Mouse (Mus musculus): Measurements from ENCODE around the gene Lsg1. TPM values are rescaled to one million over a fixed set of nuclear protein-coding genes. Genes with fewer than 3 reads are reported as not detected.

Gene Lsg1
- polyA plus RNA-seq, 1 experiment from 2014 or later = 80.7 TPM

DNA sequence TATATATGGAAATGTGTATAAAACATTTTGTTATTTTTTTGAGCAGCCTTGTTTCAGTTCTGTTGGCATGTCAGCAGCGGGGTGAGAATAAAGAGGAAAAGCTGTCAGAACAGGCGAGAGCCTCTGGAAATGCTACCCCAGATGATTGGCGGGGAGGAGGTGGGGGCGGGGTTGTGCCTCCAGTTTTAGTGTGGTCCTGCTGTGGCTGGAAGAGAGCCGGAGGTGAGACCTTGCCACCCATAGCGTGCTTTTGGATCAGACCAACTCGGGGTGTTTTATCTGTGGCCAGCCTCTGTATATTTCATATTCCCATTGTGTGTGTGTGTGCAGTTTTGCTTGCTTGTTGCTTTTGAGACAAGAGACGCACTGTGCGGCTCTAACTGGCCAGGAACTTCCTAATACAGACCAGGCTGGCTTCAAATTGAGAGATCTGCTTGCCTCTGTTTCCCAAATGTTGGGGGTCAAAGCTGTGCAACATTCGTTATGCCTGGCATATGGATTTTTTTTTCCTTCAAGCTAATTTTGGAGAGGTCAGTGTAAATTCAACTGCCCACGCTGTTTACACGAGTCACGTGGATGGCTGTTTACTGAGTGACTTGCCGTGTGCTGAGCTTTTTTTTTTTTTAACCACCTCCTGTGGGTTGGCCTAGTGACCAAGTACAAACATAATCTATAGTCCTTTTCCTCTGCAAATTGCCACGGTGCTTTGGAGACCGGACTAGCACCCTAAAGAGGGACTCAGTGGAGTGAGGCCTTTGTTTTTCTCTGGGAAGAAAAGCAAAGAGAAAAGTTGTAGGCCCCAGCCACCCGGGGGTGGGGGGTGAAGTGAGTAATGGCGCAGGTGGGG lies 15.5 kb upstream of the Lsg1 start:
- Histone ChIP-seq H3K36me3 (ENCODE audit: control insufficient read depth, insufficient read depth, low read length) (no peaks in the 10 kb centered on the region), H3K4me3 (ENCODE audit: low read depth, low read length) (no peak overlapping the region), H3K4me2 (ENCODE audit: low read depth, low read length, severe bottlenecking) (no peak overlapping the region), H3K9ac (ENCODE audit: low read length) (no peak overlapping the region), H3K4me1 (replicated peaks; ENCODE audit: control insufficient read depth, insufficient read depth, low read length) (peaks cover 15% of the 10 kb centered on the region), H3K27me3 (ENCODE audit: control insufficient read depth, insufficient read depth, low read length) (peaks cover 20% of the 10 kb centered on the region), H3K27ac (ENCODE audit: low read depth, low read length) (peak overlapping the region; percentile 25; the same call in 1 of the 2 replicates), H3K9me3 (ENCODE audit: control insufficient read depth, low read length) (no peaks in the 10 kb centered on the region)
- WGBS = 31% methylated on average over 18 of the region's 18 CpGs
- no peak for DNase-seq (ENCODE audit: low spot score)
- no peak for ATAC-seq (replicated peaks; ENCODE audit: low FRiP score)

DNA sequence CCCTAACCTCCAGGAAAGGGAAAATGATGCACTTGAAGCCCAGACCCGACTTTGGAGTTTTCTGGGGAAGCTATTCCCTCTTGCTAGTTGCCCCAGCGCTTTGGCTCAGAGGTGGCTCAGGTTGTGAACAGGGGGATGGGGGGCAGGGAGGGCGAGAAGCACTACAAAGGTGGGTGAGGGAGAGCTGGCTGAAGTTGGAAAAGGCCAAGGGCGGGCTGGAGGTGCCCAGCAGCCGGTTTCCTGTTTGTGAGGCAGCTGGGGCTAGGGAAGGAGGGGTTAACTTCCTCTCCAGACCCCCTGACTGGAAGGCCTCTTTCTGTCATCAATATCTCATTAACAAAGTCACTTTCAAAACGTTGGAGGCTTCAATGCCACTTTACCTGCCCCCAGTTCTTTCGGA lies 14.6 kb upstream of the Lsg1 start:
- 29% methylated on average over 7 of the region's 7 CpGs for WGBS
- Histone ChIP-seq H3K27ac (ENCODE audit: low read depth, low read length) (no peak overlapping the region), H3K36me3 (ENCODE audit: control insufficient read depth, insufficient read depth, low read length) (no peaks in the 10 kb centered on the region), H3K4me2 (ENCODE audit: low read depth, low read length, severe bottlenecking) (peak overlapping the region; percentile 94; the same call in 1 of the 2 replicates), H3K4me1 (replicated peaks; ENCODE audit: control insufficient read depth, insufficient read depth, low read length) (peaks cover 15% of the 10 kb centered on the region), H3K4me3 (ENCODE audit: low read depth, low read length) (0 out of 2 replicates have a peak overlapping the region, but pooled peaks have one; percentile 3), H3K27me3 (ENCODE audit: control insufficient read depth, insufficient read depth, low read length) (peaks cover 20% of the 10 kb centered on the region), H3K9me3 (ENCODE audit: control insufficient read depth, low read length) (no peaks in the 10 kb centered on the region), H3K9ac (ENCODE audit: low read length) (peak overlapping the region; percentile 3; the same call in 1 of the 2 replicates)
- DNase-seq (ENCODE audit: low spot score) (no peak), ATAC-seq (replicated peaks; ENCODE audit: low FRiP score) (no peak)

DNA sequence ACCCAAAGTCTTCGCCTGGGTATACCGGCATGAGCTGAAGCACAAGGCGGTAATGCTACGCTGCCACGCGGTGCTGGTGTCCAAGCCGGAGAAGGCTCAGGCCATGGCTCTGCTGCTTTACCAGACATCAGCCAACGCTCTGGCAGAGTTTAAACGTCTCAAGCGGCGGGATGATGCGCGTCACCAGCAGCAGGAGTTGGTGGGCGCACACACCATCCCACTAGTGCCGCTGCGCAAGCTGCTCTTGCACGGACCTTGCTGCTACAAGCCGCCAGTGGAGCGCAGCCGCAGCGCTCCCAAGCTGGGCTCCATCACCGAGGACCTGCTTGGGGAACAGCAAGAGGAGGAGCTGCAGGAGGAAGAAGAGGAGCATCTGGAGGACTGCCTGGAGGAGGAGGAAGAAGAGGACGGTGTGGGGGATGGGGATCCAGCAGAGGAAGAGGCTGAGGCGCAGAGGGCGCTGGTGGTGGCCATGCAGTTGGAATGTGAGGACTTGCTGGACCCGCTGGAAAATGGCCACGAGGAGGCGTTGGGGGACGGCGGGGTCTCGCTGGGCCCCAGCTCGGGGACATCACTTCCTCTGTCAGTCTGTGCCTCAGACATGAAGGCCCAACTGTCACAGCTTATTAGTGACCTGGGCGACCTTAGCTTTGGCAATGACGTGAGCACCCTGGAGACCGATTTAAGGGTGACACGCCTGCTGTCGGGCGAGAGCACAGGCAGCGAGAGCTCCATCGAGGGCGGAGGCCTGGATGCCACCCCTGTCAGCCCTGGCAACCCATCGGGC lies 13.8 kb upstream of the Lsg1 start:
- WGBS = 9% methylated on average over 42 of the region's 42 CpGs
- no peaks in the 10 kb centered on the region for H3K36me3 ChIP-seq (ENCODE audit: control insufficient read depth, insufficient read depth, low read length)
- DNase-seq (ENCODE audit: low spot score) (peak; percentile 81), ATAC-seq (replicated peaks; ENCODE audit: low FRiP score) (peak; percentile 8; the same call in 1 of the 2 replicates)
- no peak overlapping the region for H3K27ac ChIP-seq (ENCODE audit: low read depth, low read length)
- peaks cover 20% of the 10 kb centered on the region for H3K27me3 ChIP-seq (ENCODE audit: control insufficient read depth, insufficient read depth, low read length)
- H3K4me3 ChIP-seq (ENCODE audit: low read depth, low read length) = peak overlapping the region; percentile 54
- H3K4me1 ChIP-seq (replicated peaks; ENCODE audit: control insufficient read depth, insufficient read depth, low read length) = peaks cover 15% of the 10 kb centered on the region
- H3K9ac ChIP-seq (ENCODE audit: low read length) = peak overlapping the region; percentile 61
- peak overlapping the region; percentile 94 for H3K4me2 ChIP-seq (ENCODE audit: low read depth, low read length, severe bottlenecking)
- H3K9me3 ChIP-seq (ENCODE audit: control insufficient read depth, low read length) = no peaks in the 10 kb centered on the region

DNA sequence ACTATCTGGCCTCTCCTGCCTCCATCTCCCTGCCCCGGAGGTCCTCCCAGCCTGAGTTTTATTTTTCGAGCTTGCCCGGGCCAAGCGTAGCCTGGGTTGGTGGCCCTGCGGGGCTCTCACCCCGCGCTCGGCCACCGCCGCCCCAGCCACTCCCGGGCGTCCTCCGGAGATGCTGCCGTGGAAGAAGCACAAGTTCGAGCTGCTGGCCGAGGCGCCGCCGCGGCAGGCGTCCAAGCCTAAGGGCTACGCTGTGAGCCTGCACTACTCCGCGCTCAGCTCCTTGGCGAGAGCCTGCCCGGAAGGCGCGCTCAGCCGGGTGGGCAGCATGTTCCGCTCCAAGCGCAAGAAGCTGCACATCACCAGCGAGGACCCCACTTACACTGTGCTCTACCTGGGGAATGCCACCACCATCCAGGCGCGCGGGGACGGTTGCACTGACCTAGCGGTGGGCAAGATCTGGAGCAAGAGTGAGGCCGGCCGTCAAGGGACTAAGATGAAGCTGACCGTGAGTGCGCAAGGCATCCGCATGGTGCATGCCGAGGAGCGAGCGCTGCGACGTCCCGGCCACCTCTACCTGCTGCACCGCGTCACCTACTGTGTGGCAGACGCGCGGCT lies 13.1 kb upstream of the Lsg1 start:
- no peak overlapping the region for H3K27ac ChIP-seq (ENCODE audit: low read depth, low read length)
- peak overlapping the region; percentile 54 for H3K4me3 ChIP-seq (ENCODE audit: low read depth, low read length)
- peak; percentile 76 for DNase-seq (ENCODE audit: low spot score)
- no peaks in the 10 kb centered on the region for H3K36me3 ChIP-seq (ENCODE audit: control insufficient read depth, insufficient read depth, low read length)
- peaks cover 17% of the 10 kb centered on the region for H3K4me1 ChIP-seq (replicated peaks; ENCODE audit: control insufficient read depth, insufficient read depth, low read length)
- no peaks in the 10 kb centered on the region for H3K9me3 ChIP-seq (ENCODE audit: control insufficient read depth, low read length)
- peak overlapping the region; percentile 94 for H3K4me2 ChIP-seq (ENCODE audit: low read depth, low read length, severe bottlenecking)
- peak; percentile 14; the same call in 1 of the 2 replicates for ATAC-seq (replicated peaks; ENCODE audit: low FRiP score)
- peak overlapping the region; percentile 61 for H3K9ac ChIP-seq (ENCODE audit: low read length)
- H3K27me3 ChIP-seq (ENCODE audit: control insufficient read depth, insufficient read depth, low read length) = peaks cover 20% of the 10 kb centered on the region
- under 1% methylated on average over 53 of the region's 53 CpGs for WGBS

DNA sequence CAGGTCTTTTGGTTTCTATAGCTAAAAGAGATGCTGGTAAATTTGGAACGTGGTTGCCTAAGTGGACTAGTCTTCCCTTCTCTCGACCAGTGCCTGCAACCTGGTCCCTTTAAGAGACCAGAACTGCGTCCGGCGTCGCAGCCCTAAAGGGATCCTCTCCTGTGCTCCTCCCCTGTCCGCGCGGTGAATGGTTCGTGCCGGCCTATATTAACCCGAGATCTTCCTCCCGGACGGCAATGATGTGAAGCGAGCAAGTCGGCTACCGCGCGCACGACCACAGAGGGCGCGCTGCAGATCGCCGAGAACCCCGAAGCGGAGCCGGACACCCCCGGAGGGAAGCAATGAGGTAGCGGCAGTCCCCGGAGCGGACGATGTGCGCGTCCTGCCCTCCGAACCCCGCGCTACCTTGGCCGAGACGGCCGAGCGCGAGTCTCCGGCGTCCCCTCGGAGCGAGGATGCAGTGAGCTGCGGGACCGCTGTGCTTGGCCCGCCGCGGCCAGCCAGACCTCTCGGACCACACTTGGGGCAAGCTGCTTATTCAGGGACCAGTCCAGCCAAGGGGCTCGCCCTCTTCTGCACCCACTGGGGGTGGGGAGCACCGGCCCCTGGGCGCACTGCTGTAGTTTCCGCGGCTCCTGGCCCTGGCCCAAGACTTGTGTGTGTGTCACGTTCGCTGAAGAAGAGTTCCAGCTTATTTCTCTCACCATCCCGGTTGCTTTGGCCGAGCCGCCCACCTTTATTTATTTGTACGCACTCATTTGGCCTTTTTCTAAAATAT lies 12.3 kb upstream of the Lsg1 start, which contains the start of gene Fam43a:
TSS of gene Fam43a (plus strand) at position 233 of the 778 bp plus-strand sequence.
- Histone ChIP-seq H3K4me3 (ENCODE audit: low read depth, low read length) (peak within 1 kb of the TSS; percentile 54), H3K27me3 (ENCODE audit: control insufficient read depth, insufficient read depth, low read length) (peaks cover 20% of the 10 kb centered on the region), H3K9ac (ENCODE audit: low read length) (peak within 1 kb of the TSS; percentile 61), H3K27ac (ENCODE audit: low read depth, low read length) (no peak within 1 kb of the TSS; the same call in 1 of the 2 replicates), H3K36me3 (ENCODE audit: control insufficient read depth, insufficient read depth, low read length) (no peaks in the 10 kb centered on the region), H3K4me2 (ENCODE audit: low read depth, low read length, severe bottlenecking) (peak within 1 kb of the TSS; percentile 94), H3K4me1 (replicated peaks; ENCODE audit: control insufficient read depth, insufficient read depth, low read length) (peaks cover 17% of the 10 kb centered on the region), H3K9me3 (ENCODE audit: control insufficient read depth, low read length) (no peaks in the 10 kb centered on the region)
- DNase-seq (ENCODE audit: low spot score) (peak; percentile 90), ATAC-seq (replicated peaks; ENCODE audit: low FRiP score) (peak; percentile 82)
- under 1% methylated on average over 55 of the region's 63 CpGs for WGBS

DNA sequence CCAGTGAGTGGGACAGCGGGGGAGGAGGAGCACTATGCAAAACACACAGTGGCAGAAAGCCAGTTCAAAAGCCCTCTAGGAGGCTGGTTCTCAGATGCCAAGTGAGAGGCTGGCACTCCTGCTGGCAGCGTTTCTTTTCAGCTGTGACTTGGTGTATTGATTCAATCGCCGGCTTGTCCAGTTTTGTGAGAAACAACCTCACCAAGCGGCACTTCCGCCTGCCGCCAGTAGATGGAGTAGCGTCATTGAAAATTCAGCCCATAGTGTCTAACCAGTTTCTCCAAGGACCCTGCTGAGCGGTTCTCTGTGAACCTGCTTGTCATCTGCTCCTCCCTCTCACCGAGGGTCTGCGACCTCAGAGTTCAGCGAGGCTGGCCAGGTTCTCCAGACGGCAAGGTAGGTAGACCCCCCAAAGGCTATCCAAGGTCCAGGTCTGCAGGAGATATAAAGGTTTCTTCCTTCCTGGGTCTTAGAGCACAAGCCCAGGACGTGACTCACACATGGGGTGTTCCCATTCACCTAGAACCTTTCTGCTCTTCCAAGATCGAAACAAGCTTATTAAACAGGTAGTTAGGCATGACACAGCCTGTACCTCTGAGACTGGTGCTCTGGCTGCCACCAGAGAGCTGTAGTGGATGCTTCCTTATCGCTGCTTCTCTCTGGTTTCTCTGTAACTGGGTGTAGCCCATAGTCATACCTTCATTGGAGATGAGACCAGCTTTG lies 9.7 kb upstream of the Lsg1 start:
- peak overlapping the region; percentile 34 for H3K4me2 ChIP-seq (ENCODE audit: low read depth, low read length, severe bottlenecking)
- 11% methylated on average over 16 of the region's 16 CpGs for WGBS
- H3K4me3 ChIP-seq (ENCODE audit: low read depth, low read length) = no peak overlapping the region

DNA sequence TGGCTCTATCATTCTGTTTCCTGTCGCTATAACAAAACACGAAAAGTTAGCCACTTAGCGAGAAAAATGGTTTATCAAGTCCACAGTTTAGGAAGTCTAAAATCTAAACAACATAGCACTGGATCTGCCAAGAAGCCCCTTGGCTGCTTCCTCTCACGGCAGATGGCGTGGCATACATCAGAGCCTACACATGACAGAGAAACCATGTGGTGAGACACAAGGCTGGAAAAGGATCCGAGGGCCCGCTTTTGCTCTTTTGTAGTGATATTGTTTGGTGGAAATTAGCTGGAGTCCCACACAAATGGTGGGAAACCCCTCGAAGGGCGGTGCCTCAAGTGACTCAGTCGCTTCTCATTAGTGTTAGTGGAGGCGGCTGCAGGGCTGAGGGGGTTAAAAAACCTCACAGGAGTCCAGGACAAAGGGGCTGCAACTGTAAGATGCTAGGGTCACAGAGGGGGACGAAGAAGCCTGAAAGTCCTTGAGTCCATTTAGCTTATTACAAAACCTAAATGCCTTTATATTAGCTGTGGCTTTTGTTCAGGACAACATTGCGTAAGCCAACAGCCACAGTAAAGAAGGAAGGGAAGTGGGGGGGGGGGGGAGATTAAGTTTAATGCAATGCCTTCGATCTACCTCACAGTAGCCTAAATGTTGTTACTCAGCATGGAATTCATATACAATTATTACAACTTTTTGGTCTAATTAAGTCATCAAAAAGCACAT lies 8.6 kb upstream of the Lsg1 start:
- no peak overlapping the region for H3K9ac ChIP-seq (ENCODE audit: low read length)
- peaks cover 9% of the 10 kb centered on the region for H3K4me1 ChIP-seq (replicated peaks; ENCODE audit: control insufficient read depth, insufficient read depth, low read length)
- H3K4me2 ChIP-seq (ENCODE audit: low read depth, low read length, severe bottlenecking) = no peak overlapping the region
- peaks cover 11% of the 10 kb centered on the region for H3K27me3 ChIP-seq (ENCODE audit: control insufficient read depth, insufficient read depth, low read length)
- ATAC-seq (replicated peaks; ENCODE audit: low FRiP score) (no peak), DNase-seq (ENCODE audit: low spot score) (no peak)
- H3K36me3 ChIP-seq (ENCODE audit: control insufficient read depth, insufficient read depth, low read length) = no peaks in the 10 kb centered on the region
- 35% methylated on average over 14 of the region's 14 CpGs for WGBS
- no peaks in the 10 kb centered on the region for H3K9me3 ChIP-seq (ENCODE audit: control insufficient read depth, low read length)
- no peak overlapping the region for H3K4me3 ChIP-seq (ENCODE audit: low read depth, low read length)
- H3K27ac ChIP-seq (ENCODE audit: low read depth, low read length) = no peak overlapping the region

More for the DNA sequence above, 9.7 kb upstream of the Lsg1 start:
- Histone ChIP-seq H3K9ac (ENCODE audit: low read length) (peak overlapping the region; percentile 21; the same call in 1 of the 2 replicates), H3K27ac (ENCODE audit: low read depth, low read length) (no peak overlapping the region), H3K9me3 (ENCODE audit: control insufficient read depth, low read length) (no peaks in the 10 kb centered on the region), H3K36me3 (ENCODE audit: control insufficient read depth, insufficient read depth, low read length) (no peaks in the 10 kb centered on the region), H3K4me1 (replicated peaks; ENCODE audit: control insufficient read depth, insufficient read depth, low read length) (peaks cover 17% of the 10 kb centered on the region), H3K27me3 (ENCODE audit: control insufficient read depth, insufficient read depth, low read length) (peaks cover 20% of the 10 kb centered on the region)
- ATAC-seq (replicated peaks; ENCODE audit: low FRiP score) = peak; percentile 28; the same call in 1 of the 2 replicates
- peak; percentile 92 for DNase-seq (ENCODE audit: low spot score)

Measured in forebrain, embryonic 11.5 days (tissue).